Mouse (Mus musculus): ENCODE results near the gene Foxn3. TPM values are rescaled to one million over a fixed set of nuclear protein-coding genes. Genes with fewer than 3 reads are reported as not detected.

Gene Foxn3
- polyA plus RNA-seq, 1 experiment, result 5.8 TPM

- TF ChIP-seq TCF12 (IDR thresholded peaks at IDR 0.05; ENCODE audit: insufficient read depth, poor library complexity, severe bottlenecking) (no peak), MYOD1 (IDR thresholded peaks at IDR 0.05; ENCODE audit: control insufficient read depth in 1 of 3, insufficient read length in 2 of 3, low read depth in 2 of 3) (no peak), POLR2A (IDR thresholded peaks at IDR 0.05; ENCODE audit: insufficient read length, low read depth) (no peak), POLR2AphosphoS2 (IDR thresholded peaks at IDR 0.05; ENCODE audit: insufficient read length, low read depth) (no peak), REST (IDR thresholded peaks at IDR 0.05; ENCODE audit: insufficient read depth, insufficient read length) (no peak), SRF (IDR thresholded peaks at IDR 0.05; ENCODE audit: control insufficient read depth, insufficient read length, low read depth) (no peak), MAX (IDR thresholded peaks at IDR 0.05; ENCODE audit: low read depth) (no peak), E2F4 (IDR thresholded peaks at IDR 0.05; ENCODE audit: insufficient read depth) (no peak), CEBPB (IDR thresholded peaks at IDR 0.05; ENCODE audit: insufficient read depth, poor library complexity, severe bottlenecking) (no peak), MYOG (IDR thresholded peaks at IDR 0.05; ENCODE audit: control insufficient read depth in 1 of 3, insufficient read depth in 1 of 3, insufficient read length in 2 of 3, low read depth in 2 of 3) (no peak), TCF3 (IDR thresholded peaks at IDR 0.05; ENCODE audit: insufficient read length, low read depth) (no peak), USF1 (IDR thresholded peaks at IDR 0.05; ENCODE audit: low read depth) (no peak)
- Histone ChIP-seq H3K79me2 (ENCODE audit: control insufficient read depth, insufficient read depth) (no peaks in the 10 kb centered on the region), H3K4me2 (ENCODE audit: low read depth) (no peak overlapping the region), H3ac (ENCODE audit: control insufficient read depth, insufficient read length) (no peak overlapping the region), H3K27me3 (ENCODE audit: control insufficient read depth, insufficient read depth, insufficient read length) (no peaks in the 10 kb centered on the region), H3K4me3 (no peak overlapping the region), H3K36me3 (ENCODE audit: control insufficient read depth, insufficient read depth) (no peaks in the 10 kb centered on the region)
Measured at GRCm38 (mm10) chr12:99208251-99208650, 355.1 kb downstream of the Foxn3 start.

- Histone ChIP-seq H3K4me2 (ENCODE audit: low read depth) (no peak overlapping the region), H3K27me3 (ENCODE audit: control insufficient read depth, insufficient read depth, insufficient read length) (no peaks in the 10 kb centered on the region), H3K4me3 (no peak overlapping the region), H3ac (ENCODE audit: control insufficient read depth, insufficient read length) (no peak overlapping the region), H3K36me3 (ENCODE audit: control insufficient read depth, insufficient read depth) (no peaks in the 10 kb centered on the region), H3K79me2 (ENCODE audit: control insufficient read depth, insufficient read depth) (no peaks in the 10 kb centered on the region)
- no peak for TF ChIP-seq TCF12 (IDR thresholded peaks at IDR 0.05; ENCODE audit: insufficient read depth, poor library complexity, severe bottlenecking)
- no peak for TF ChIP-seq POLR2AphosphoS2 (IDR thresholded peaks at IDR 0.05; ENCODE audit: insufficient read length, low read depth)
- no peak for TF ChIP-seq SRF (IDR thresholded peaks at IDR 0.05; ENCODE audit: control insufficient read depth, insufficient read length, low read depth)
- TF ChIP-seq CEBPB (IDR thresholded peaks at IDR 0.05; ENCODE audit: insufficient read depth, poor library complexity, severe bottlenecking), result no peak
- TF ChIP-seq MAX (IDR thresholded peaks at IDR 0.05; ENCODE audit: low read depth), result no peak
- TF ChIP-seq MYOD1 (IDR thresholded peaks at IDR 0.05; ENCODE audit: control insufficient read depth in 1 of 3, insufficient read length in 2 of 3, low read depth in 2 of 3), result no peak
- TF ChIP-seq REST (IDR thresholded peaks at IDR 0.05; ENCODE audit: insufficient read depth, insufficient read length), result no peak
- no peak for TF ChIP-seq MYOG (IDR thresholded peaks at IDR 0.05; ENCODE audit: control insufficient read depth in 1 of 3, insufficient read depth in 1 of 3, insufficient read length in 2 of 3, low read depth in 2 of 3)
- no peak for TF ChIP-seq POLR2A (IDR thresholded peaks at IDR 0.05; ENCODE audit: insufficient read length, low read depth)
- no peak for TF ChIP-seq TCF3 (IDR thresholded peaks at IDR 0.05; ENCODE audit: insufficient read length, low read depth)
- TF ChIP-seq E2F4 (IDR thresholded peaks at IDR 0.05; ENCODE audit: insufficient read depth), result no peak
- no peak for TF ChIP-seq USF1 (IDR thresholded peaks at IDR 0.05; ENCODE audit: low read depth)
Measured at GRCm38 (mm10) chr12:99207014-99207612, 356.3 kb downstream of the Foxn3 start.

DNA sequence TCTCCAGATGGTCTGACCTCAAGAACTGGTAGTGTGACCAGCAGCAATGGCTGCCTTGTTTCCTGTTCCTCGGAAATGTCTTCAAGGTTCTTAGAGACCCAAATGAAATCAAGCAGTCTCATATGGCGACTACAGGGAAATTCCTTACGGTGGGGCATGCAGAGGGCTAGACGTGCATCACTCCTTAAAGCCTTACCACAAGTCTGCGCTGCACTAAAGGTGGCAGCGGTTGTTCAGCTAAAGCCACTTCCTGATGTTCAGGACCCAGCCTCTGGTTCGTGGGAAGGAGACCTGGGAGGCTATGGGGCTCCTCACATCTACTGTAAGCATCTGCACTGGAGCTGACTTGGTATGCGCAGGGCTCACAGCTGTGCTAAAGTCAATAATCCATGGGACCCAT lies 357.6 kb downstream of the Foxn3 start:
- no peak for TF ChIP-seq MYOD1 (IDR thresholded peaks at IDR 0.05; ENCODE audit: control insufficient read depth in 1 of 3, insufficient read length in 2 of 3, low read depth in 2 of 3)
- no peak for TF ChIP-seq TCF12 (IDR thresholded peaks at IDR 0.05; ENCODE audit: insufficient read depth, poor library complexity, severe bottlenecking)
- no peak for TF ChIP-seq MYOG (IDR thresholded peaks at IDR 0.05; ENCODE audit: control insufficient read depth in 1 of 3, insufficient read depth in 1 of 3, insufficient read length in 2 of 3, low read depth in 2 of 3)
- TF ChIP-seq USF1 (IDR thresholded peaks at IDR 0.05; ENCODE audit: low read depth), result no peak
- no peak for TF ChIP-seq POLR2AphosphoS2 (IDR thresholded peaks at IDR 0.05; ENCODE audit: insufficient read length, low read depth)
- no peak for TF ChIP-seq REST (IDR thresholded peaks at IDR 0.05; ENCODE audit: insufficient read depth, insufficient read length)
- no peak for TF ChIP-seq TCF3 (IDR thresholded peaks at IDR 0.05; ENCODE audit: insufficient read length, low read depth)
- TF ChIP-seq MAX (IDR thresholded peaks at IDR 0.05; ENCODE audit: low read depth), result no peak
- TF ChIP-seq SRF (IDR thresholded peaks at IDR 0.05; ENCODE audit: control insufficient read depth, insufficient read length, low read depth), result no peak
- no peak overlapping the region for H3K4me2 ChIP-seq (ENCODE audit: low read depth)
- H3K4me3 ChIP-seq, result no peak overlapping the region
- no peaks in the 10 kb centered on the region for H3K36me3 ChIP-seq (ENCODE audit: control insufficient read depth, insufficient read depth)
- no peaks in the 10 kb centered on the region for H3K79me2 ChIP-seq (ENCODE audit: control insufficient read depth, insufficient read depth)
- no peaks in the 10 kb centered on the region for H3K27me3 ChIP-seq (ENCODE audit: control insufficient read depth, insufficient read depth, insufficient read length)
- H3ac ChIP-seq (ENCODE audit: control insufficient read depth, insufficient read length), result no peak overlapping the region

DNA sequence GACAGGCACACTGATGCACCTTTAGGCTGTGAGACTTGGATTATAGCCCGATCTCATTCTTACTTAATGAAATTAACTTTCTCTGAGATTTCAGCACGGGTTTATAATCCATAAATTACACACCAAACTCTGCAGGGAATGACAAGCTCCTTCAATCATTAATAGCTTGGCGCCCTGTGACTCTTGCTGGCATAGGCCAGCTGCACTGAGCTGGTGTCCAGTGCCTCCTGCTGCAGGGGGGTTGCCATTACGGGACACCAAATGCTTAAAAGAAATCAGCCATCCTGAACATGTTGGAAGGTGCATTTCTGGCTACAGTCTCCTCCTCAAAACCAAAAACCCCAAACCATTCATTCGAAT lies 364.3 kb downstream of the Foxn3 start:
- H3K4me2 ChIP-seq (ENCODE audit: low read depth), result no peak overlapping the region
- TF ChIP-seq CEBPB (IDR thresholded peaks at IDR 0.05; ENCODE audit: insufficient read depth, poor library complexity, severe bottlenecking) (no peak), SRF (IDR thresholded peaks at IDR 0.05; ENCODE audit: control insufficient read depth, insufficient read length, low read depth) (no peak), POLR2A (IDR thresholded peaks at IDR 0.05; ENCODE audit: insufficient read length, low read depth) (no peak), E2F4 (IDR thresholded peaks at IDR 0.05; ENCODE audit: insufficient read depth) (no peak), MAX (IDR thresholded peaks at IDR 0.05; ENCODE audit: low read depth) (no peak)
- H3K4me3 ChIP-seq, result no peak overlapping the region
- no peaks in the 10 kb centered on the region for H3K36me3 ChIP-seq (ENCODE audit: control insufficient read depth, insufficient read depth)
- no peak overlapping the region for H3ac ChIP-seq (ENCODE audit: control insufficient read depth, insufficient read length)
- no peaks in the 10 kb centered on the region for H3K27me3 ChIP-seq (ENCODE audit: control insufficient read depth, insufficient read depth, insufficient read length)
- H3K79me2 ChIP-seq (ENCODE audit: control insufficient read depth, insufficient read depth), result no peaks in the 10 kb centered on the region

All from myocyte (in vitro differentiated cells).